Mouse (Mus musculus) lung, postnatal 4 days (tissue): ENCODE measurements at regions not wholly inside any gene's neighbourhood (a gene's known extent, or its start where the extent isn't known, plus 50 kb on each side); places are given as distances from the start of the nearest gene placed in this dataset.

Experiments
- DNase-seq, 2 experiments: peaks; one replicate each; pipeline ENCODE4 v3.0.0; 2021

DNA sequence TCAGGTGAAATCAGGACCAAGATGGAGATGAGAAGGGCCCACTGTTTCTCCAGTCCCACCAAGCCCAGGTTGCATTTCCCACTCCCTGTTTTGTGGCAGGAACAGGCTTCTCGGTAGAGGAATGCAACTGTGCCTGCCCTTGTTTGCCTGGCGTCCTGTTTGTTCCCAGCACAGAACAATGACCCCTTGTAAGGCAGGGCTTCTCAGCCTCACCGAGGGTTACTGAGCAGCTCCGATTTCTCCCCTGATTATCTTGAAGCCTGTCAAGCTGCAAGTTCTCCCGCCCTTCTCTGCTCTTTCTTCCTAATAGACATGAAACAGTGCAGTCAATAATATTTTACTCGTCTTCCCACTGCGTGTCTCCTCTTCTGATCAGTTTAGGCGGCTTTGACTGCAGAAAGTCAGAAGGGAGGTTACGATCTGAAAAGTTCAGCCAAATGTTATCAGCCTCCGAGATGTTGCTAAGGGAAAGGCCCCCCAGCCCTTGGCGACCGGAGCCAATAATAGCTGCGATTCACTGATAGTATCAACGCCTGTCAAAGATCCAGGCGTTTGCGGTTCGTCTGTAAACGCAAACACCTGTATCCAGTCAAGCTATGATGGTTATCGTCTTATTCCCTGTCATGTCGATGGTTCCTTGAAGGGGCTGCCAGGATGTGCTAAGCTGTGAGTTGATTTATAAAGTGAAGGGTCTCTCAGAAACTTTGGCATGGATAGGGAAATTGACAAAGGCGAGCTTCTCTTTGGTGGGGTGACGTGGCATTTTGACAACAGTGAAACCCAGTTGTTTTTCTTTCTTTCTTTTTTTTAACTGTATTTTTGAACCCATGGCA lies 287.7 kb upstream of the Zfp507 start:
- DNase-seq: peak; percentile 21 to 56

- DNase-seq: no peak
Observed at GRCm38 (mm10) chr7:36087598-36087997, 284.8 kb upstream of the Zfp507 start.

GRCm38 (mm10) chr7:36078666-36079065 lies 275.9 kb upstream of the Zfp507 start:
- no peak for DNase-seq

- DNase-seq: no peak
Observed at GRCm38 (mm10) chr7:36078089-36078654, 275.4 kb upstream of the Zfp507 start.

GRCm38 (mm10) chr7:36077271-36077670 lies 274.5 kb upstream of the Zfp507 start:
- no peak for DNase-seq

DNA sequence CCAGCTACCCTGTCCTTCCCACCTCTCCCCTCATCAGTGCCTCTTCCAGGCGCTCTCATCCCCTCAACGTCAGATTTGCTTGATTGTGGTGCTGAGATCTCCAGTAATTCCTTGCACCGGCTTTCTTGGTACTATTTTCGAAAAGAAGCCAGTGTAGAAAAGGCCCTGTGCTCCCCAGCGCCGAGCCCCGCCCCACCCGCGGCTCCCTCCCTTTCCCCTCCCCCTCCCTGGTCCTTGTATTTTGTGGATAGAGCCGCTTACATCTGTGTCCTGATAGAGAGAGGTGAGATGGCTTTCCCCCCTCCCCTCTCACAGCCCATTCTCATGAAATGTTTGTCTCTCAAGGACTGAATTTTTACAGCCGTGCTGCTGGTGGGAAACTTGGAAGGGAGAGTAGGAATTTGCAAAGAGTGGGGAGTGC lies 273.2 kb upstream of the Zfp507 start:
- no peak for DNase-seq

DNA sequence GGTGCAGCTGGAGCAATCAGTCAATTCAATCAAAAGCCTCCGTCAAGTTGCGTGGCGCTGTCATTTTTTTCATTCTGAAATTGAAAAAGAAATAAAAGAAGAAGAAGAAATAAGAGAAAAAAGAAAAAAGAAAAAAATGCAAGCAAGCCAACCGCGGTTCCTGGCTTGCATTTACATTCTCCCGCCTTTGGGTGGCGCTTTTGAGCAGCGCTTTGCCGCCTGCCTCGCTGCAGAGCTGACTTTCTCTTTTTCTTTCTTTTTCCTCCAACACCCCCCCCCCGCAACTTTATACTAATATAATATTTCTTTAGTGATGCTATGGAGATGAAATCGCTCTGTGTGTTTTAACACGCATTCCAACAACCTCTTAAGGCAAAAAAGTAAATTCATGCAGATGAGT lies 269.0 kb upstream of the Zfp507 start:
- peak; percentile 44 to 56 for DNase-seq

DNA sequence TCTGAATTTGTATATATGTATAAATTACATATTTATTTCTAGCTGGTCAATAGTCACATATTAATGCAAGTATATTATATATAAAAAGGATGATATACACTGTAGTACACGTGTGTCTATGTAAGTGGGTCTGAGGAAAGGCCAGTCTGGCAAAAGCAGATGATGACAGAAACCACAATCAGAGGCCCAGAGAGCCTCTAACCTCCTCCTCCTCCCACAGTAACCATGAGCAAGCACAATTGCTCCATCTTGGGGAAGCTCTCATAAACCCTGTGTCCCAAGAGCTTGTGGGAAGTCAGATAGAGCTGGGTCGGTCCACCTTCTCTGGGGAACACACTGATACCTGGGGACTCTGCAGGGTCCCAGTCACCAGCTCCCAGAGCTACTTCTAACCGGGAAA lies 263.9 kb upstream of the Zfp507 start:
- DNase-seq: no peak

DNA sequence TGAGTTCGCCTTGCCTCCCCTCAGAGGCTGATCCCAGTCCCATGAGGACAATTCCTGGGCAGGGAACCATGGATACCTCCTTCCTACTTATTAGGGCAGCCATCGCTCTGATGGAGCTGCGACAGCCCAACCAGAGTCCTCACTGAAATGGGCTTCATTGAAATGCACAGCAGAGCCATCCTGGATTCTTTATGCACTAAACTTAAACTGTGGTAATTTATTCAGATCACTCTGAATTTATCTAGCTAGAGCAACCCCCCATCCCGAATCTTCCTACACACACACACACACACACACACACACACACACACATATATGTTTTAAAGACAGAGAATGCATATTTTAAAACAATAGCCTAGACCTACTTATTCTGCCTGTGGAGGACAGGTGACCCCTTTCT lies 258.9 kb upstream of the Zfp507 start:
- no peak for DNase-seq

- no peak for DNase-seq
Observed at GRCm38 (mm10) chr7:36060426-36060825, 257.6 kb upstream of the Zfp507 start.

- DNase-seq: no peak
Observed at GRCm38 (mm10) chr7:36046053-36046452, 243.2 kb upstream of the Zfp507 start.

DNA sequence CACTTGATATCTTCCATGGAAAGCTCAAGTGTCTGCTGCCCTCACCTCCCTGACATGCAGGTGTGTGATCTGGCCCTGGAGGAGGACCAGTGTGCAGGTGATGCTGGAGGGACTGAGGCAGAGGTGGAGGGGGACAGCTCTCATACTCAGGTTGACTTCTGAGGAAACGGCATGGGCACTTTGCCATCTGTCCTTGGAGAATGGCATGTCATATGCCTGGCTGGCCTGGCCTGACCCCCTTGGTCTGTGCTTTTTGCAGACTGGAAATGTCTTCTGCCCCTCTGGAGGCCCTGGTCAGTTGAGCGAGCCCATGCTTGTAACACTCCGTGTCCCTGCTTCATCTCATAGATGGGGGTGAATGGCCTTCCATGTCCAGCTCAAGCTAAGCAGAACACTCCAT lies 229.1 kb upstream of the Zfp507 start:
- no peak for DNase-seq

DNA sequence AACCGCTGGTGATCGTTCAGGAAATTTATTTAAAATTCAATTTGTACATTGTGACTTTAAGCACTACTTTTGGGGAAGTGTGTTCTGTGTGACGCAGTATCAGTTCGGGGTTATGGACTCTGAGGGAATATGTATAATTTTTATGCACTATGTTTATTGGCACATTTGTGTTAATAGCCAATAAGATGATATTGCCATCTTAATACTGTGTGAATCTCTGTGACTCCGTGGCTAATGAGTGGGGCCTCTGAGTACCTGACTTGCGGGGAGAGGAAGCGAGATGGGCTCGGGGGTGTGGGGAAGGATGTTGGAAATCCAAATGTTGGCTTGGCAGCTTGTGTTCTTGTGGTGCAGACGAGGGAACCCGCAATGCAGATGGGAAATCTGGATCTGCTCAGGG lies 220.2 kb upstream of the Zfp507 start:
- no peak for DNase-seq

DNA sequence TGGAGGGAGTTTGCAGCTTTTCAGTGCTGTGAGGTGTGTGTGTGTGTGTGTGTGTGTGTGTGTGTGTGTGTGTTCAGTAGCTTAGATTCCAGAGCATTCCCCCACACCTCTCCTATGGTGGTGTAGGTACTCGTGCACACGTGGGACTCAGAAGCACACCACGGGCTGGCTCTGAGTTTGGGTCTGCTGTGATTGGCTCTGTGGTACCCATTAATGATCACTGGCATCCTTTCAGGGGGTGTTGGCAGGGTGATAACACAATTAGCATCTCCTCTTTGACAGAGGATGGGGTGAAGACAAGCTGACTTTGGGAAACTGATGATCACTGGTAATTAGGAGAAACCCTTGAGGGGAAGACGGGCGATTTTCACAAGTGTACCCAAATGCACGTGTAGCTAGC lies 219.7 kb upstream of the Zfp507 start:
- no peak for DNase-seq

- DNase-seq: no peak
Observed at GRCm38 (mm10) chr7:36016926-36017753, 214.3 kb upstream of the Zfp507 start.

- DNase-seq: no peak
Observed at GRCm38 (mm10) chr7:35996609-35997008, 193.8 kb upstream of the Zfp507 start.

GRCm38 (mm10) chr7:35992511-35992910 lies 189.7 kb upstream of the Zfp507 start:
- DNase-seq: peak; percentile 12 to 36

DNA sequence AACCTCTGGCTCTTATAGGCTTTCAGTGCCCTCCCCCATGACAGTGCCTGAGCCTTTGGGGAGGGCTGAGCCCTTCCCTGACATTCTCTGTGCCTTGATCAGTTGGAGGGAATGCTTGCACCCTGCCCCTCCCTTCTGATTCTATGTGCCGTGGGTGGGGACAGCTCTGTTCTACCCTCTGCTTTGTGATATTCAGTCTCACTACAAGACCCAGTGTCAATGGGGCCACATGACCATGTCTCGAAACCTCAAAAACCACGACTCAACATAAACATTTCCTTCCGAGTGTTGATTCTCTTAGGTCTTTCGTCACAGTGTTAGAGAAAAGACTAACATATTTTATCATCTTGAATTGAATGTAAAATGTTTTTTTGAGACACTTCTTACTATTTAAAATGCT lies 188.3 kb upstream of the Zfp507 start:
- DNase-seq: no peak

DNA sequence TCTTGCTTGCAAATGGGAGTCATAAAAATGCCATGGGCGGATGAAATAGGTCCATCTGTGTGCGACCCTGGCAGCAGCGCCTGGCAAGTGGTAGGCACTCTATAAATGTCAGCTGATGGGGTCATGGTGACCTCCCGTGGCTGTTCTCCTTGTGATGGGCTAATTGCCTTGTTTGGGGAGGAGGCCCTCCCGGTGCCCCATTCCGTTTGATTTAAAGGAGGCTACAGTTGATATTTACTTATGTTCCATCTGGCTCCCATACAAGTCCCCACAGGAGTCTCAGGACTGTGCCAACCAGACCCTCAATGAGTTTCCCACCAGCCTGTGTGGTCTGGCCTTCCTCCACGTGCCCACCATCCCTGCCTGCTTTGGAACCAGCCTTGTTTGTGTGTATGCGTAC lies 186.7 kb upstream of the Zfp507 start:
- DNase-seq: no peak

DNA sequence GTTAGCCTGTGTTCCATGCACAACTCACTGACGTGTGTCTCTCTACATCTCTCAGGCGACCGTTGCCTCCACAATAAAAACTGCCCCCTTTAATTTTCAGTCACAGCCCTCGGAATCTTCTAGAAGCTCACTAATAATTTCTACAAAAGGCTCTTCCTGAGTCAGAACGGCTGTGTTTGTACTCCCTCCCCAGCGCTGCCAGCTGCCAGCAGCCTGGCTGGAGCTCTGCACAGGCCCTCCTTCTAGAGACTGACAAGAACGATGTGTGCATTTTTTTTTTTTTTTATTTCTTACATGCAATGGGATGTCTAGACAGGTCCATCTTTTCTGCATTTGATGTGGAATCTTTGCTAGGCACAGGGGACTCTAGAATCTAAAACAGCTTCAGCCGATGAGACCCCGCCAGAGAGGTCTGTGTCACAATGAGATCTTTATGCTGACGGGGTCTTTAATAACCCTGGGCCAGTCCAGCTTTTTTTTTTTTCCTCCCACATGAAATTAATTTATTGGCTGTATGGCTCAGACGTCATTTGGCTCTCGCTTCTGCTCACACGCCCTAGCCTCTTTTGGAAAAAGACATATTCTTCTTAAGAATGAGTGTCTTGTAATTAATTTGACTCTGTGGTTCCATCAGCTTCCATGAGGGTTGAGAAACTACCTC lies 185.8 kb upstream of the Zfp507 start:
- DNase-seq: peak; percentile 28 to 71

- peak; percentile 20 to 59 for DNase-seq
Observed at GRCm38 (mm10) chr7:35977986-35978385, 175.2 kb upstream of the Zfp507 start.

- no peak for DNase-seq
Observed at GRCm38 (mm10) chr7:35958731-35959130, 155.9 kb upstream of the Zfp507 start.

DNA sequence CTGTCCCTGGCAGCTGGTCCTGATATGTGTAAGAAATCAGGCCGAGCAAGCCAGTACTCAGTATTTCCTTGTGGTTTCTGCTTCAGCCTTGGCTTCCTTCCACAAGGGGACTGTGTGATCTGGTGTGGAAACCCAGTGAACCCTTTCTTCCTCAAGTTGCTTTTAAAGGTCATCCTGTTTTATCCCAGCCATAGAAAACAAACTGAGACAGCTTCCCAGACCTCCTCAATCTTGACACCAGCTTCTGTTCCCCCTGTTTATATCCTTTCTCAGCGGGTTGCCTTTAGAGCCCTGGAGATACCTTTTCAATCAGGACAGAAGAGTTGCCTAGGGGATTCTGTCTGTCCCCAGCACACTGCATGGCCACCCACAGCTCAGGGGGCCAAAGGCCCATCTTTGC lies 155.2 kb upstream of the Zfp507 start:
- no peak for DNase-seq
